Mouse (Mus musculus): ENCODE results near the gene Fmn2.

DNA sequence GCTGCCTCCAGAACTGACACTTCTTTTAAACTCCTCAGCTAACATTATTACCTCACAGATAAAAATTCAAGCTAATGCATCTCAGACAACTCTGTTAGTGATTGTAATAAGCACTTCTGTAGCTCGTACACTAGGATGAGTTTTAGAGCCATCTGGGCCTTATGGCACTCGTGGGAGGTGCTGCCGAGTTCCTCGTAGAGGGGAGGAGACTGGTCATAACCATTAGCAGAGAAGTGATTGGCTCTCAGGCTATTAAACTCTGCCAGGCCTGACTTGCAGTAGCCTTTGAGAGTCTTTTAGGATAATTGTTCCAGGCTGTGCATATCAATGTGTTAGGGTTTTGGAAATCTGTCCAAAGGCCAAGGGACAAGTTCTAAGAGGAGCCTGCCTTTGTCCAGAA lies 55.6 kb downstream of the Fmn2 start:
- TF ChIP-seq CTCF (IDR thresholded peaks at IDR 0.05; ENCODE audit: borderline replicate concordance, insufficient read depth, low read depth, low read length) = no peak
- no peak for TF ChIP-seq POLR2A (IDR thresholded peaks at IDR 0.05; ENCODE audit: borderline replicate concordance, insufficient read depth, low read length)
